Comparison of ENCODE assay signal across 8 mouse cellular contexts in the genomic region with DNA sequence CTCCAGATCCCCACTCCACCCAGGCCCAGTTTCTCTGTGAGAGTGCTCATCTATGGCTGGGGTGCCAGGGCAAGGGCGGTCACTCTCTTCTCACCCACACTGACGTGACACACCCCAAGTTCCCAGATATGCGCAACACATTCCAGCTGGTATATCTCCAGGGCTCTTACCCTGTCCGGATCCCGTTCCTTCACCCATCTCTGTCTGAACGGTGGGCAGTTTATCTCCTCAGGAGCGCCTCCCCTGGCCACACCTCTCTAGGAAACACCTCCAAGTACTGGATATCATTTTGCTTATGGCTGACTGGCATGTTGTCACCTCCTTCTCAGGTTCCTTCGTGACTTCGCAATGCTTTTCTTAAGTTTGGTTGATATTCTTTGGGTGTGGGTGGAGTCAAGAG. TPM values are rescaled to one million over a fixed set of nuclear protein-coding genes. Genes with fewer than 3 reads are reported as not detected.
DNase-seq lines count a peak whose midpoint lies in the region; ATAC-seq lines count a peak whose summit lies in the region.

No protein-coding gene starts in this region.

- no peak overlapping the region for H3K27ac ChIP-seq in heart, embryonic 12.5 days (ENCODE audit: poor library complexity, severe bottlenecking)
- no peak overlapping the region for H3K27ac ChIP-seq in limb, embryonic 12.5 days
- H3K27ac ChIP-seq in limb, embryonic 10.5 days: no peak overlapping the region
- H3K27ac ChIP-seq in hindbrain, embryonic 15.5 days (replicated peaks): peak overlapping the region; percentile 36; the same call in 1 of the 2 replicates
- peak overlapping the region; percentile 51 for H3K27ac ChIP-seq in liver, embryonic 15.5 days (replicated peaks)

- H3K9me3 ChIP-seq in heart, embryonic 12.5 days (replicated peaks): no peaks in the 10 kb centered on the region
- H3K9me3 ChIP-seq in limb, embryonic 12.5 days: no peaks in the 10 kb centered on the region
- no peaks in the 10 kb centered on the region for H3K9me3 ChIP-seq in limb, embryonic 10.5 days (replicated peaks)
- no peaks in the 10 kb centered on the region for H3K9me3 ChIP-seq in hindbrain, embryonic 15.5 days
- no peaks in the 10 kb centered on the region for H3K9me3 ChIP-seq in liver, embryonic 15.5 days (replicated peaks)

- DNase-seq in heart, postnatal 36 days: no peak
- DNase-seq in limb, embryonic 10.5 days (ENCODE audit: low spot score): no peak
- no peak for DNase-seq in frontal cortex, postnatal 36 days (ENCODE audit: low spot score in 2 of 2)
- DNase-seq in urinary bladder, postnatal 10 days (ENCODE audit: low spot score): no peak

- H3K4me2 ChIP-seq in heart, embryonic 12.5 days: peak overlapping the region; percentile 31
- H3K4me2 ChIP-seq in limb, embryonic 12.5 days: peak overlapping the region; percentile 35
- H3K4me2 ChIP-seq in hindbrain, embryonic 15.5 days: peak overlapping the region; percentile 26; the same call in 1 of the 2 replicates
- H3K4me2 ChIP-seq in liver, embryonic 15.5 days: peak overlapping the region; percentile 39

- H3K36me3 ChIP-seq in heart, embryonic 12.5 days: no peaks in the 10 kb centered on the region
- no peaks in the 10 kb centered on the region for H3K36me3 ChIP-seq in limb, embryonic 12.5 days
- H3K36me3 ChIP-seq in limb, embryonic 10.5 days: no peaks in the 10 kb centered on the region
- no peaks in the 10 kb centered on the region for H3K36me3 ChIP-seq in hindbrain, embryonic 15.5 days
- no peaks in the 10 kb centered on the region; the same call in 1 of the 2 replicates for H3K36me3 ChIP-seq in liver, embryonic 15.5 days (replicated peaks)

- intact Hi-C loops in heart, postnatal 36 days (cut with DNase I): no loop called here

- no peak overlapping the region for H3K9ac ChIP-seq in heart, embryonic 12.5 days
- no peak overlapping the region for H3K9ac ChIP-seq in limb, embryonic 12.5 days (replicated peaks)
- no peak overlapping the region for H3K9ac ChIP-seq in hindbrain, embryonic 15.5 days
- H3K9ac ChIP-seq in liver, embryonic 15.5 days: peak overlapping the region; percentile 6; the same call in 1 of the 2 replicates

- ATAC-seq in heart, embryonic 12.5 days (ENCODE audit: insufficient number of reproducible peaks, low FRiP score): no peak
- ATAC-seq in limb, embryonic 12.5 days (ENCODE audit: insufficient number of reproducible peaks, insufficient read depth, low FRiP score, low TSS enrichment, low read depth): no peak
- no peak for ATAC-seq in hindbrain, embryonic 15.5 days (ENCODE audit: low FRiP score, low read depth)
- ATAC-seq in liver, embryonic 15.5 days (ENCODE audit: insufficient read depth): no peak

- no peak overlapping the region for H3K4me3 ChIP-seq in heart, embryonic 12.5 days
- H3K4me3 ChIP-seq in limb, embryonic 12.5 days (replicated peaks): no peak overlapping the region
- no peak overlapping the region for H3K4me3 ChIP-seq in limb, embryonic 10.5 days
- H3K4me3 ChIP-seq in hindbrain, embryonic 15.5 days: no peak overlapping the region
- H3K4me3 ChIP-seq in liver, embryonic 15.5 days (replicated peaks): no peak overlapping the region

- no peaks in the 10 kb centered on the region for H3K27me3 ChIP-seq in heart, embryonic 12.5 days (replicated peaks)
- H3K27me3 ChIP-seq in limb, embryonic 12.5 days: no peaks in the 10 kb centered on the region
- H3K27me3 ChIP-seq in limb, embryonic 10.5 days (ENCODE audit: low read depth, poor library complexity, severe bottlenecking): no peaks in the 10 kb centered on the region
- H3K27me3 ChIP-seq in hindbrain, embryonic 15.5 days: no peaks in the 10 kb centered on the region
- H3K27me3 ChIP-seq in liver, embryonic 15.5 days: no peaks in the 10 kb centered on the region

- 13% methylated on average over 9 of the region's 9 CpGs for WGBS in heart, embryonic 12.5 days
- WGBS in limb, embryonic 12.5 days: 22% methylated on average over 9 of the region's 9 CpGs
- WGBS in limb, embryonic 10.5 days: 15% methylated on average over 9 of the region's 9 CpGs
- WGBS in hindbrain, embryonic 15.5 days: 31% methylated on average over 9 of the region's 9 CpGs
- 46% methylated on average over 9 of the region's 9 CpGs for WGBS in liver, embryonic 15.5 days (ENCODE audit: insufficient replicate concordance)

- H3K4me1 ChIP-seq in heart, embryonic 12.5 days (replicated peaks): peaks cover 43% of the 10 kb centered on the region
- peaks cover 34% of the 10 kb centered on the region for H3K4me1 ChIP-seq in limb, embryonic 12.5 days (replicated peaks)
- H3K4me1 ChIP-seq in limb, embryonic 10.5 days: peaks cover 38% of the 10 kb centered on the region
- H3K4me1 ChIP-seq in hindbrain, embryonic 15.5 days (replicated peaks): peaks cover 35% of the 10 kb centered on the region; the same call in 1 of the 2 replicates
- peaks cover 81% of the 10 kb centered on the region for H3K4me1 ChIP-seq in liver, embryonic 15.5 days (replicated peaks)

RNA-seq across cellular contexts. Expression of a gene that starts 4.9 kb away (rescaled TPM):
- 35.4 and 39.3 TPM in 2 replicates for polyA plus RNA-seq in heart, embryonic 12.5 days (2016; fragmentation: Nextera tagmentation; extraction: Ambion mirVana)
- total RNA-seq in heart, postnatal 36 days (2021): 10 to 100 TPM; 84.5 to 87.8 TPM
- polyA plus RNA-seq in limb, embryonic 12.5 days (2016; fragmentation: Nextera tagmentation; extraction: Ambion mirVana): 31.2 and 35.2 TPM in 2 replicates
- 27.7 and 28.6 TPM in 2 replicates for polyA plus RNA-seq in limb, embryonic 10.5 days (2016; fragmentation: Nextera tagmentation; extraction: Ambion mirVana)
- polyA plus RNA-seq in hindbrain, embryonic 15.5 days (2015; fragmentation: Nextera tagmentation; extraction: Ambion mirVana): 58.1 and 69.2 TPM in 2 replicates
- 12.7 and 14.9 TPM in 2 replicates for polyA plus RNA-seq in liver, embryonic 15.5 days (2015; fragmentation: Nextera tagmentation; extraction: Ambion mirVana)

RNA-seq across cellular contexts. Expression of a gene that starts 5.0 kb away (rescaled TPM):
- 209 and 210 TPM in 2 replicates for polyA plus RNA-seq in heart, embryonic 12.5 days (2016; fragmentation: Nextera tagmentation; extraction: Ambion mirVana)
- 100 to 1,000 TPM; 379 to 464 TPM for total RNA-seq in heart, postnatal 36 days (2021)
- polyA plus RNA-seq in limb, embryonic 12.5 days (2016; fragmentation: Nextera tagmentation; extraction: Ambion mirVana): 165 and 167 TPM in 2 replicates
- polyA plus RNA-seq in limb, embryonic 10.5 days (2016; fragmentation: Nextera tagmentation; extraction: Ambion mirVana): 111 and 137 TPM in 2 replicates
- 422 TPM in 2 replicates for polyA plus RNA-seq in hindbrain, embryonic 15.5 days (2015; fragmentation: Nextera tagmentation; extraction: Ambion mirVana)
- polyA plus RNA-seq in liver, embryonic 15.5 days (2015; fragmentation: Nextera tagmentation; extraction: Ambion mirVana): 161 and 189 TPM in 2 replicates

RNA-seq across cellular contexts. Expression of a gene that starts 22.8 kb away (rescaled TPM):
- 0.63 and 0.70 TPM in 2 replicates for polyA plus RNA-seq in heart, embryonic 12.5 days (2016; fragmentation: Nextera tagmentation; extraction: Ambion mirVana)
- total RNA-seq in heart, postnatal 36 days (2021): 1 to 10 TPM; 5.5 to 8.6 TPM
- 0.47 and 1.0 TPM in 2 replicates for polyA plus RNA-seq in limb, embryonic 12.5 days (2016; fragmentation: Nextera tagmentation; extraction: Ambion mirVana)
- polyA plus RNA-seq in limb, embryonic 10.5 days (2016; fragmentation: Nextera tagmentation; extraction: Ambion mirVana): 0.55 and 0.90 TPM in 2 replicates
- 2.3 and 2.9 TPM in 2 replicates for polyA plus RNA-seq in hindbrain, embryonic 15.5 days (2015; fragmentation: Nextera tagmentation; extraction: Ambion mirVana)
- 0.46 and 0.51 TPM in 2 replicates for polyA plus RNA-seq in liver, embryonic 15.5 days (2015; fragmentation: Nextera tagmentation; extraction: Ambion mirVana)

RNA-seq across cellular contexts. Expression of a gene that starts 41.4 kb away (rescaled TPM):
- polyA plus RNA-seq in heart, embryonic 12.5 days (2016; fragmentation: Nextera tagmentation; extraction: Ambion mirVana): 10.1 and 11.6 TPM in 2 replicates
- 1 to 10 TPM; 1.8 to 2.4 TPM for total RNA-seq in heart, postnatal 36 days (2021)
- 22.8 and 23.8 TPM in 2 replicates for polyA plus RNA-seq in limb, embryonic 12.5 days (2016; fragmentation: Nextera tagmentation; extraction: Ambion mirVana)
- 30.2 and 34.1 TPM in 2 replicates for polyA plus RNA-seq in limb, embryonic 10.5 days (2016; fragmentation: Nextera tagmentation; extraction: Ambion mirVana)
- 32.8 and 34.6 TPM in 2 replicates for polyA plus RNA-seq in hindbrain, embryonic 15.5 days (2015; fragmentation: Nextera tagmentation; extraction: Ambion mirVana)
- polyA plus RNA-seq in liver, embryonic 15.5 days (2015; fragmentation: Nextera tagmentation; extraction: Ambion mirVana): 7.6 and 8.4 TPM in 2 replicates

Comparison
In these comparisons a context has a peak if more than half of its experiments do, and no peak if none do; other contexts are left out.
1. H3K27ac ChIP-seq: peak in hindbrain, embryonic 15.5 days (single experiment) and liver, embryonic 15.5 days (single experiment); none in heart, embryonic 12.5 days (single experiment), limb, embryonic 12.5 days (single experiment) and limb, embryonic 10.5 days (single experiment).
2. Peak in every context shown above with its lines, with median percentiles within 50 percentile points of each other: H3K4me2 ChIP-seq.